Mouse (Mus musculus) frontal cortex, postnatal 10 days (tissue): ENCODE measurements at regions not wholly inside any gene's neighbourhood (a gene's known extent, or its start where the extent isn't known, plus 50 kb on each side); places are given as distances from the start of the nearest gene placed in this dataset.

ENCODE experiments used
- DNase-seq, 2 experiments: peaks; one replicate each; pipeline ENCODE4 v3.0.0; 2022; ENCODE audit warnings: low spot score in 2 of 2, mixed read lengths in 1 of 2

DNA sequence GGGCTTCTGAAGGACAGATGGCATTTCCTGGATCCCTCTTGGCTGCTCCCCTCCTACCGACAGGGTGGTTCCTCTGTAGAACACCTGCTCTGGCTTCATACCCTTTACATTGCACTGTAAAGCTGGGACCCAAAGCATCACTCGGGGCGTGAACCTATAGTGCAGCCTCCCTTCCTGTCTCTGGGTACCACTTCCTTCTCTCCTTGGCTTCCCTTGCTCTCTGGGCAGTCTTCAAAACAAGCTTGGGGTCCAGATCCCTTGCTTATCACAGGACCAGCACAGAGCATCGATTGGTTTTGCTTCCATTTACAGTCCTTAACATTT is 346.4 kb downstream of the Rnf144a start:
- no peak for DNase-seq

DNA sequence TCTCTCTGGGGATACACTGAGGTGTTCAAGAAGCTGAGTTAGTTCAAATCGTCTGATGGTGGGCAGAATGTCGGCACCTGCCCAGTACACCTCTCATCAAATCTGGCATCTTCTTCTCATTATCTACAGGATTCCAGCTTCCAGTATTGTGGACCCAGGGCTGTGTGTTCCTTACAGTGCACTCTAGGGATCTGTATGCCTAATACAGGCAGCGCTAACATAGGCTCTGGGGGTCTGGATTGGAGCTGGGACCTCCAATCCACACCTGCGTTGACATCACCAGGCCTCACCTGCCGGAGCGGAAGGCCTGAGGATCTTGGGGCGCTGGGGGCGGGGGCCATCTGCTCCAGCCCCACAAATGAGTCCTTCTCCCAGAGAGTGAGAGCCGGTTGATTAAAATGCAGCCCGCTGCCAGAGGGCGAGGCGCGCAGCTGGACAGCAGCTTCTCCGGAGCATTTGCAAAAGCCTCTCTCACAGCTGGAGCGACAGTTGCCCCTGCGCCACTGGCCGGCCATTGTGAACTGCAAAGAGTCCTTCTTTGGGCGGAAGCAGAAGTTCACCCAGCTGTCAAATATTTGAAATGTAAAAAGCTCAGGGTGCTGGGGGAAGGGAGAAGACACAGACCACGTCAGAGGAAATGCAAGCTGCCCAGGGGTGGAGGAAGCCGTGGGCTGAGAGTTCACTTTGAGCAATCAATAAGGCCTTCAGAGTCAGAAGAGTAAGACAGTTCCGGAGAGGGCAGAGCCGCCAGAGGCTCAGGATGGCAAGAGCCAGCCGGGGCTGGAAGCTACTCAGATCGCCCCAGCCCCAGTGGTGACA is 347.0 kb downstream of the Rnf144a start:
- DNase-seq, result peak; percentile 38 to 41

DNA sequence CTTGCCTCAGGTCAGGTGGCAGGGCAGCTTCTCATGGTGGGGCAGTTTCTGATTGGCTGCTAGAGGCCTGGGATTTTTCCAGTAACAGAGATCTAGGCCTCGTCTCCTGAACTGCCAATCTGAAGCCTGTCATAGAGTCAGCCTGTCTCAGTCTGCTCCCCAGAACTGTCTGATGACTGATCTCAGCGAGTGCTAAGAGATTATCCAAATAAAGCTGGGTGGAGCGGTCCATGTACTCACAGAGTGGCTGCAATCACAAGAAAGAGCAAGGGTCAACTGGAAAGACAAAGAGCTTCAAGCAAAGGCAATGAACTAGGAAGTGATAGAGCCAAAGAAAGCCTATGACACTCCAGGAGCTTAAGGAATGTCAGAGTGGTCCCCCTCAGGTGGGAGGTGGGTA is 354.7 kb downstream of the Rnf144a start:
- no peak for DNase-seq

DNA sequence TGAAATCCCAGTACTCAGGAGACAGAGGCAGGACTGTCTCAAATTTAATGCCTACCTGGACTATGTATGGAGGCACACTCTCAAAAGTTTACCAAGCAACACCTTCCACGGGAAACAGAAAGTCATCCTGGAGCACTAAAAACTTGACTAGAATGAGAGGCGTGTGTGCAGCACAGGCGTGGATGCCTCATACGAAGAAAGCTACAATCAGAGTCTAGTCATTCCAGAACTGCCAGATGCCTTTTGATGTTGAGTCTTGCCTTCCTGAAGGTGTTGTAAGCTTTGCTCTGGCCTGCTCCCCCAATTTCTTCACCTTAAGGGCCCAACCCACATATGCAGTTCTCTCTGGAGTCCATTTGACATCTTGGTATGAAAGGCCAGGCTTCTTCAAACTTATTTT is 356.0 kb downstream of the Rnf144a start:
- DNase-seq, result no peak

DNA sequence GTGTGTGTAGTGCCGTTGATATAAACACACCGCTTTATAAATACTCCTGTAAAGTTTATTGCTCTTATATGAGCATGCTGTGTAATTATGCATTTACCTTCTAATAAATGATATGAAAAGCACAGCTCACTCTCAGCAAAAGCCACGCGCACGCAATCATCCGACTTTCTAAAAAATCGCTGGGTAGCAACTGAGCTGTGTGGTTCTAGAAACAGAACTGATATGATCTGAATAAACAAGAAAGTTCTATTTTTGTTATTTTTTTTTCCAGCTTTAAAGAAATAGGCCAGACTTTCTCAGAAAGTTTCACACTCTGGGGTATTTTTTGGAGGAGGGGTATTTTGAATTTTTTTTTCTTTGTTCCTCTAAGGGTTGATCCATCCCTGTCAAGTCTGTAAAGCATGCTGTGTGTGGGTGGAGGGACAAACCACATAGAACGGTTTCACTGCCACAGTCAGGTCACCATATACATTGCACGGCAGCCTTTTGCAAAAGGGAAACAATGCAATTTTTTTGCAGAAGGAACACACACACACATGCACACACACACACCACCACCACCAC is 357.5 kb downstream of the Rnf144a start:
- DNase-seq, result no peak

DNA sequence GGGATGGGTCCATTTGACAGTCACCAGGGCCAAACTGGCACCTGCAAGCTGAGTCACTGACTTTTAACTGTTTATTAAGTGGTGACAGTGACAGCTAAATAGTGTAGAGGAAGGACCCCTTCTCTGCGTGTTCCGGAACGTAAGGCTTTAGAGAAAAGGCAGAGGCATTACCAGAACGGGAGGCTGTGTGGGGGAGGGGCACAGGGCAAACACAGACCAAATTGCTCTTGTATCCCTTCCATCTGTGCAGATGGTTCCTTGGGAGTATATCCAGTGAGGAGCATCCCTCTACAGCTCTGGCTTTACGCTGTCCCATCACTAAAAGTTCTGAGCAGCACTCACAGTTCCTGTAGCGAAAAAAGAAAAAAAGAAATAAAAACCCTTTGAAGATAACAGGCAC is 368.1 kb downstream of the Rnf144a start:
- no peak for DNase-seq

DNA sequence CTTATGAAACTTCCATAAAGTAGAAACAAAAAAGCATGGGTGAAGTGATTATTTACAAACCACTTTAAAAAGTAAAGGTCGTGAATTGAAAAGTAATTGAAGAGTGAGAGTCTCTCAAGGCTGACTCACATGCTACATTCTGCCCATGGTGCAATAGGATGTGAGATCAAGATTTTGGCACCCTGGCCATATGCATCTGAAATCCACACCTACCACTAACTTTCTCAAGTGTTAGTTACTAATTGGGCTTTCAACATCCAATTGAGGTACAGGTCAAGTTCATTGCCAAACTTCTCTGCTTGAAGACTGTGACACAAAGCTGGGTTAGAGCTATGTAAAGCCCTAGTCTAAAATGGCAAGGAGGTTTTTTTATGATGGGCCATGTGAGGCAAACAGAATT is 369.7 kb downstream of the Rnf144a start:
- DNase-seq, result no peak

DNA sequence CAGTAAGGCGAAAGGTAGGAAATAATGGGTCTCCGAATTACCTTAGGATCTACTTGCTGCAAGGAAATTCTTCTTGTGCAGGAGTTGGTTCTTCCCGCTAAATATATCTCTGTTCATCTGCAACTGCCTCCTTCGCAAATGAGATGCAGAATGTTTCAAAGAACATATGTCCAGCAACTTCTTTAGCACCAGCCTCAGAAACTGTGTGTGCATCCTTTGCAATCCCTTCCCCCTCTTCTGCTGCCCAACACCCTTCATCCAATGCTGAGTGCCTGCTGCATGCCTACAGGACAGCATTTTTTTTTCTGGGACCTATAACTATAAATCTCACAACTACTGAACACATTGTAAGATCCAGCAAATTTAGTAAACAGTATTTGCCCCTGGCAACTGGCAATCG is 402.1 kb downstream of the Rnf144a start:
- DNase-seq, result no peak

DNA sequence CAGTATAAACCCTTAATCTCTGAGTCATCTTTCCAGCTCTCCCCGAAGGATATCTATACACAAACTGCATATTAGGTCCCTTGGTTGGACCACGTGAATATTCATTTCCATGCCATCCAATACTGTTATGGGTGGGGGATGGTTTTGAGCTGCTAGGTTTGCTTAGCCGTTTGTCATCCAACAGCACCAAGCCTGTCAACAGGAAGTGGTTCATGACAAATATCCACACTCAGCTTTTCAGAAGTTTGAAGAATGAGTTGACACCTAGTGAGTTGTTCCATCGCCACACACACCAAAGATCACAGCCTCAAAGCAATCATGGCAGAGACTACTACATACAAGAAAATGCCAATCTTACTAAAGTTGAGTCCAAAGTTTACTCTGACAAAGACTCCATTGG is 421.0 kb downstream of the Rnf144a start:
- no peak for DNase-seq

DNA sequence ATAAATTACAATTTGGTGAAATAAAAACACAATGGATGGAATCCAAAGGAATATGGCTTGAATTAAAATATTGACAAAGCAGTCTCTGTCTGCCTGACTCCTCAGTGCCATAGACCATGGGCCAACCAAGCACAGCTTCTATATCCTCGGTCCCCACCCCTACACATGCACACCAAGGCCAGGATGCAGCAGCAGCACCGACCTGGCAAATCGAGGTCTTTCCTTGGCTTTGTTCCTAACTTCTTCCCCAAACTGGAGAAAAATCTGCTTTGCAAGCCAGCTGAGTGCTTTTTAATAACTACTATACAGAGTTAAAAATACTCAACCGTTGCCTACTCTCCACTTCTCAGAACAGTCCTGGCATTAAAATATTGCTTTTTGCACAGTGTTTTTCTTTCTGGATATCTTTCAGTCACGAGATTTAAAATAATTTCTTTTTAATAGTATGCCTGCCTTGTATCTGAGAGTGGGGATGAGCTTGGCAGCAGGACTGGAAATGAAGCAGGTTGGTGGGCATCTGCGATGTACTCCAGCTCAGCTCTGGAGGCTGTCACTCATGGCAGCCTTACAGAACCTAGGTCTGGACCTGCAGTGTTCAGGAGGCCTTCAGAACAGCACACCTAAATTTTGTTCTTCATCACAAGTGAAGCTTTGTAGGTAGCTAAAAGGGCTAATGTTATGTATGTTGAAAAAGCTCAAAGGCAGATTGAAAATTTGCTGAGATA is 423.1 kb downstream of the Rnf144a start:
- no peak for DNase-seq

DNA sequence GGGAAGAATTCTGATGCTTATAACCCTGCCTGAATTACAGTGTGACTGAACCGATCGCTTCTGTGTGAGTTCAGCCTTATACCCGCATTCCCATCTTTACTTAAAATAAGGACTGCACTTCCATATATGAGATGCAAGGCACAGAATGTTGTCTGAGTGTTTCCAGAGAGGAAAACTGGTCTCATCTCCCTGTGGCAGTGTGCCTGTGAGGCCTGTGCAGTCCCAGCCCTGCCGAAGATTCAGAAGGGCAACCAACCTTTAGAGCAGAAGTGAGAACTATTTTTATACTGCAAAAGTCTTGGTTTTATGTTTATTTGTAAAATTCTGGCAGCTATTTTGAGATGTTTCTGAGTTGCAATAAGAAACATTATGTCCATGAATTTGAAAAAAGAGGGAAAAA is 432.5 kb downstream of the Rnf144a start:
- no peak for DNase-seq

DNA sequence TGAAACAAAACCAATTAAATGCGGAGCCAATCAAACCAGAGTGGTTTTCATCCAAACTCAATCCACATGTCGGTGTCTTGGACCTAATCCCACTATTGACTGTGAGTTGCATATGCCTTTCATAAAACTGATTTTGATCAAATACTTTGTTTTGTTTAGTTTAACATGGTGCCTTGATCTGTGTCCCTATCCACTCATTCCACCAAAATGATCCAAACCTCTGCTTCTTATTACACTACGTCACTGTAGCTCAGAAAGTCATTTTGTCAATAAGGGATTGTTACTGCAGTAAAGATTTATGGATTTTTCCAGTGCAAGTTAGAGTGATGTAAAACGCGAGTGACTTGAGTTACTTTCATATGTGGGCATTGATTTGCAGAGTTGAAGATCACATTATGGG is 436.7 kb downstream of the Rnf144a start:
- DNase-seq, result no peak

DNA sequence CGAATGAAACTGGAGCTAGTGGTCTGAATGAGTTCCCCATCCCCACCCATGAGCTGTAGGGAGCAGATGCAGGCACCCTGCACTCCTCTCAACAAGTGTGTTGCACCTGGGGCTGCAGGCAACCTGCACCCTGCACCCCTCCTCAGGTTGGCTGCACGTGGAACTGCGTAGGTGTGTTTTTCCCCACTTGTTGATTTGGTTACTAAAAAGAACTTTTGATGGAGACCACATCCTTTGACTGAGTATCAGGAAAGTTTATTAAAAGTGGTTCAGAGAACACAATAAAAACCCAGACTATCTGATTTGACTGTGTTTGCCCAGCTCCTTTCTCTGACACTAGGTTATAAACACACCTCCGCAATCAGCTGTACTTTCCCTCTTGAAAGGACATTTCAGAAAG is 456.5 kb downstream of the Rnf144a start:
- DNase-seq, result no peak

DNA sequence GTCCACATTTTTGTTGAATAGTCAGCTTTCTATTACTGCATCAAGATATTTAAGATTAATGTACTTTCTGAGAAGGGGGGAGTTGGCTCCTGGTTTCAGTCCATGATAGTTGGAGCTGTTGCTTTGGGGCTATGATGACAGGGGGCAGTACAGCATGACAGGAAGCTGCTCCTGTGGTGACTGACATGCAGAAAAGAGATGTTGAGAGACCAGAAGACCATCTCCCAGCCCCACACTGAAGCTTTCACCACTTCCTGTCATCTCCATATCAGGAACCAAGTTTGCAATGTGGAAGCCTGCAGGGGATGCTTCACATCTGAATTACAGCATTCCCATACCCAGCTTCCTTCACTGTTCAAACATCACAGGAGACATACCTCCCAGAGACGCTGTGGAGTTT is 457.5 kb downstream of the Rnf144a start:
- no peak for DNase-seq

DNA sequence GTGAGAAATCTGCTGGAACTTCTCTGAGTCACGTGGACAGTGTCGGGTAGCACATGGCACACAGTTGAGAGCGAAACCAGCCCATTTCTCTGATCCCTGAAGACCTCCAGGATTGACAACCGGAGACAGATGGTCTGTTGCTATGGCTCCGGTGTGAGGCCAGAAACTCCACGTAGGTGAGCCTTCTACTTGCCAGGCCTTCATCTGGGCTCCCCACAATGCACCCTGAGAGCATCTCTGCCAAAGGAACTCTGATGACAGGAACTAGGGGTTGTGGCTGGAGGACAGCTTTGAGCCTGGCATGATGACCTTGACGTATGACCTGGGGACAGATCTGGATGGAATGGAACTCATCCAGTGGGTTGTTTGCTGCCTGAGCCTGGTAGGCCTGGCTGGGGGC is 467.9 kb downstream of the Rnf144a start:
- no peak for DNase-seq

DNA sequence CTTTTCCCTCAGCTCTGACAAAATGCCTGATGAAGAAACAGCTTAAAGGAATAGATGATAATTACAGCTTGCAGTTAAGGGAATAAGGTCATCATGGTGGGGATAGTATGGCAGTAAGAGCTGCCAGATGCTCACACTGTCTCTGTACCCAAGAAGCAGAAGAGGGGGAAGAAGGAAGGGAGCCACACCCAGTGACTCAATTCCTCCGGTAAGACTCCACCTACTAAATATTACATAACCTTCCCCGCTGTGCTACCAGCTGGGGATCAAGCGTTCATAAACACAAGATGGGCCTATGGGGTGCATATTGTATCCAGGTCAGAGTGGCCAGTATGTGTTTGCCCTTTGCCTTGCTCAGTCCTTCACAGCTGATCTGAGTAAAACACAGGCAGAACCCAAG is 468.9 kb downstream of the Rnf144a start:
- no peak for DNase-seq

DNA sequence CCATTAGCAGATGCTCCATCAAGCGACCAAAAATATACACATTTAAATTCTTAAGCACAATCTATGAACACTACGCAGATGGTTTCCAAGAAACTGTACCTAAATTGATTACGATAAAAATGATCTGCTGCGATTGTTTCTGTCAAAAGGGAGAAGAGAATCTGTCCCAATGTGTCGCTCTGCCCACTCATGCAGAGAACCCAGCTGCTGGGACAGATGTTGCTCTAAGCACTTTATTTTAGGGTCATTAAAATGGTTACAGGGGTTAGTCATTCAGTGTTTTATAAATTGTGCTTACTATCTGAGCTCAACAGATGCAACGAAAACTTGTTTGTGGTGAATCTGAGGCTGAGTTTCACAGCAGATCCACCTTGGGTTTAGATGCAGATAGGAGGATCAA is 476.2 kb downstream of the Rnf144a start:
- no peak for DNase-seq

DNA sequence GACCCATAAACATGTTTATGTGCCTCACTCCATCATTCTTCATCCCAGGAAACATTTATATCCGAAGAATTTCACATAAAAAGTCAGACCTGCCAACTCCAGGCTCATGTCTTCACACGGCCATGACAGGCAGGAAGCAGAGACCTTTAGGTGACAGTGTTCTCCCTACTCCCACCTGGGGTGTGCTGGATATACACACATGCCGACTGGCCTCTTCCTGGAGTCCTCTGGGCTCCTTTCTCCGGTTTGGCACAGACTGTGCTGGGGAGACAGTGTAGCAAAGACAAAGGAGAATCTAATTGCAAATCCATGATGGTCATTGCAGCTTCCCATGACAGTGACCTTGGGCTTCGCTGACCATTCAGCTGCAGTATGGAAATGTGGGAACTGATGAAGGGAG is 480.1 kb downstream of the Rnf144a start:
- no peak for DNase-seq

DNA sequence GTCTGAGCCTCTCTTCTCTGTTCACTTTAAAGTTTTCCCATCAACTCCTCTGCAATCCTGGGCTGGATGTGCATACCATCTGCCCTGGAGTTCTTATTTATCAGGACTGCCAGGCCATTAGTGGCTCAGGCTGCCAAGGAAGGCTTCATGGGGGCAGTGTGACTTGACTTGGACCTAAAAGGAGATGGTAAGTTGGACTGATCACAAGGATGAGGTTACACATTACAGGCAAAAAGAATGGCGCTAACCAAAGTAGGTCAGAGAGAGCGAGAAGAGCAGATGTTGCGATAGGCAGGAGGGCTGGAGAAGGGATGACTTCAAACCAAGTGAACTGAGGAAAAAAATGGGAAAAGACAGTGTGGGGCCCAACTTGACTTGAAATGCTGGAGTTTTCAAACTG is 480.5 kb downstream of the Rnf144a start:
- no peak for DNase-seq

DNA sequence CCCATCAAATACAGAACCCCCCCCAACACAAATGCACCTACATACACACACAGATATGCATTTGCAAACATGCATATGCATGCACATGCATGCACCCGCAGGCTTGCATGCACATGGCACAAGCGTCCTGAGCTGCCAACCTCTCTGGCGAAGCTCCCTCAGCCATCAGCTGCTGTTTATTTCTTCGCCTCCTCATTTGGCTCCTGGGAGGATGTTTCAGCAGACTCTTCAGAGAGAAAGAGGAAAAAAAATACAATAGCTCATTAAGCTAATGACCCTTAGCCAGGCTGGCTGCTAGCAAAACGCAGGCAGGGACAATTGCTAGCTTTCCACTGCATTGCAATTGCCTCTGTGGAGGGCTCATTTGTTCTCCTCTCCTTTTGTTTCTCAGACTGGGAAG is 488.7 kb downstream of the Rnf144a start:
- DNase-seq, result peak in 1 of 2 experiments; percentile 6

DNA sequence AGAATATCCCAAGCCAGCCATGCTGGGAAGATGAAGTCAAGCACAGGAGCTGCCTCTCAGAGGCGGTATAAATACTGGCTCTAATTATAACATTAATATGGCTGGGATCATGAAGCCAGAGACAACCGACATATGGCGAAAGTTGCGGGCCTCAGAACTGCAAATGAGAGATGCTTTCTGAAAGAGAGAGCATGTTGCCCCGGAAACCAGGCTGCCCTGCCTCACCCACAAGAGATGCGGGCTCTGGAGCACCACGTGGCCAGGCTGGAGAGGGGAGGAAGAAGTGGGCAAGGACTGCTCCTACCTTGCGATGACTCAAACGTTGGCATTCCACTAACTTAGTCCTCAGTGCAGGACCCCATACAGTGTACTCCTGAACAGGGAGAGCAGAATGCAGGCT is 490.5 kb downstream of the Rnf144a start:
- peak; percentile 14 to 29 for DNase-seq

DNA sequence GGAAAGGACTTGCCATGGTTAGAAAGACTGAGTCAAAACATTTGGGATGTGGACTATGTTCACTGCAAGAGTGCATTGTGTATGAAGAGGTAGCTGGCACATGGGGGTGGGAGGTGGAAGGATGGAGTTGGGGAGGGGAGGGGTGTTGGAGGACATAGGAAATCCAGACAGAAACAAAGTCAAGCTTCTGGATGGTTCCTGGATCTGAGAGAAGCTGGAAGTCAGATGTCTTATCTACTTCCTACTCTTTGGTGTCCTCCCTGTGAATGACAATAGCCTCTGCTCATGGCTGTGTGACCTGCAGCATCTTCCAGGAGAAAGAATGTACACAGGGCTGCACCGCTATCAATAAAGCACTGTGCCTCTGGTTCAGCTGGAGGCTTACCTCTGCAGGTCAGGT is 491.3 kb downstream of the Rnf144a start:
- no peak for DNase-seq

DNA sequence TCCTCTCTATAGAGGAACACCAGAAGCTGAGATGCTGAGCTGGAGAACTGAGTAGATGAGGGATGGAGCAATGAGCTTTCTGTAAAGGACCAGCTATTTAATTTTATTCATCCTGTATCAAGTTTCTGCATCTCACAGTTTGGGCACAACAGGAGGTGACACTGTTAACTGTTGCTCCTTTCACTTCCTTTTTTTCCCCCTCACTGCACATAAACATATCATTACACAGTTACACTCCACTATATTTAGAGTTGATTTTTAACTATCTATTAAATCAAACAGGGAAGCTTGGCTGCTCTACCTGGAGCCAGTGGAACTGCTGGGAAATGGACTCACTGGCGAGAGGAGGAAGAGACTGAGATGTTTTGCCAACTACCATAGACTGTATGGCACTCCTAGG is 509.4 kb downstream of the Rnf144a start:
- DNase-seq, result no peak
